8 mouse cellular contexts compared by ENCODE assay signal in genomic region chr8:123373403-123374238, GRCm38 (mm10). TPM values are rescaled to one million over a fixed set of nuclear protein-coding genes. Genes with fewer than 3 reads are reported as not detected.
A peak's percentile ranks its signal among the peaks of the same experiment; 100 is the strongest.
DNase-seq lines count a peak whose midpoint lies in the region; ATAC-seq and TF ChIP-seq lines count a peak whose summit lies in the region.

TSS of gene Tcf25 (plus strand) at chr8:123373753.

- peak; percentile 74 to 86 for ATAC-seq in hematopoietic stem cell, adult 5-6 weeks (replicated peaks in 1 of 2; ENCODE audit: insufficient read depth in 1 of 2, low FRiP score in 2 of 2, low TSS enrichment in 1 of 2, low read depth in 1 of 2, poor library complexity in 2 of 2, severe bottlenecking in 2 of 2)
- peak; percentile 93 for ATAC-seq in lung, embryonic 16.5 days (ENCODE audit: low read depth)

- peak within 1 kb of the TSS; percentile 78 to 97 for H3K4me3 ChIP-seq in MEL (ENCODE audit: control insufficient read depth in 1 of 2, insufficient read depth in 1 of 2, low read depth in 2 of 2, low read length in 2 of 2)
- peak within 1 kb of the TSS; percentile 78 for H3K4me3 ChIP-seq in cerebellum, adult 2 months (replicated peaks; ENCODE audit: insufficient read depth, low read depth, low read length)
- peak within 1 kb of the TSS; percentile 96 for H3K4me3 ChIP-seq in lung, embryonic 16.5 days (ENCODE audit: low read length)

- peak within 1 kb of the TSS; percentile 79 for H3K4me2 ChIP-seq in lung, embryonic 16.5 days (ENCODE audit: low read depth, low read length)

- peak; percentile 99 for DNase-seq in MEL (ENCODE audit: low read depth, low spot score)
- peak; percentile 96 to 97 for DNase-seq in cerebellum, adult 2 months
- DNase-seq in forelimb bud, embryonic 11.5 days (ENCODE audit: low read depth, low spot score), result peak; percentile 96
- DNase-seq in layer of hippocampus, adult 9-10 months (ENCODE audit: low spot score), result peak; percentile 87
- peak; percentile 86 for DNase-seq in ovary, postnatal 10 days (ENCODE audit: low spot score)
- DNase-seq in thymus, postnatal 10 days (ENCODE audit: low spot score in 2 of 2), result peak; percentile 95

- peaks cover 36% of the 10 kb centered on the region for H3K79me2 ChIP-seq in MEL (ENCODE audit: control insufficient read depth, insufficient read depth, low read length, poor library complexity)

- peak within 1 kb of the TSS; percentile 99 for H3K9ac ChIP-seq in MEL (ENCODE audit: control insufficient read depth, low read depth, low read length, poor library complexity, severe bottlenecking)
- peak within 1 kb of the TSS; percentile 93 for H3K9ac ChIP-seq in lung, embryonic 16.5 days (ENCODE audit: low read length)

- H3K36me3 ChIP-seq in MEL (ENCODE audit: control insufficient read depth in 1 of 2, insufficient read depth in 2 of 2, low read length in 2 of 2), result peaks cover 0 to 11% of the 10 kb centered on the region in 2 experiments; a peak in 3 of 4 replicates
- H3K36me3 ChIP-seq in lung, embryonic 16.5 days (ENCODE audit: control insufficient read depth, insufficient read depth, low read length), result peaks cover 5% of the 10 kb centered on the region; the same call in 1 of the 2 replicates

- peak; percentile 84 to 95 for TF ChIP-seq POLR2A in MEL (IDR thresholded peaks at IDR 0.05; ENCODE audit: control insufficient read depth in 1 of 2, insufficient read depth in 1 of 2, low read depth in 1 of 2, low read length in 2 of 2, poor library complexity in 1 of 2)
- TF ChIP-seq POLR2A in cerebellum, adult 2 months (IDR thresholded peaks at IDR 0.05; ENCODE audit: borderline replicate concordance, insufficient read depth, low read length), result peak; percentile 73

- H3K27me3 ChIP-seq in MEL (ENCODE audit: control insufficient read depth in 1 of 2, insufficient read depth in 2 of 2, low read length in 2 of 2), result no peaks in the 10 kb centered on the region
- no peaks in the 10 kb centered on the region for H3K27me3 ChIP-seq in cerebellum, adult 2 months (ENCODE audit: control insufficient read depth, insufficient read depth, low read length)
- no peaks in the 10 kb centered on the region for H3K27me3 ChIP-seq in lung, embryonic 16.5 days (ENCODE audit: control insufficient read depth, insufficient read depth, low read depth, low read length)

- TF ChIP-seq EP300 in MEL (IDR thresholded peaks at IDR 0.05; ENCODE audit: low read depth in 1 of 2, low read length in 2 of 2), result no peak

- TF ChIP-seq CTCF in MEL (IDR thresholded peaks at IDR 0.05 in 2 of 3, conservative IDR thresholded peaks at IDR 0.05 in 1 of 3; ENCODE audit: control insufficient read depth in 1 of 3, insufficient read depth in 1 of 3, low read depth in 2 of 3, low read length in 3 of 3, poor library complexity in 1 of 3, severe bottlenecking in 1 of 3), result peak in 2 of 3 experiments; percentile 7; a peak in 2 of 6 replicates
- peak; percentile 54 for TF ChIP-seq CTCF in cerebellum, adult 2 months (IDR thresholded peaks at IDR 0.05; ENCODE audit: borderline replicate concordance, insufficient read depth, low read depth, low read length)

- TF ChIP-seq RAD21 in MEL (IDR thresholded peaks at IDR 0.05; ENCODE audit: low read depth, low read length), result no peak

- WGBS in cerebellum, adult 2 months, result under 1% methylated on average over 75 of the region's 75 CpGs
- under 1% methylated on average over 72 of the region's 75 CpGs for WGBS in lung, embryonic 16.5 days

- H3K27ac ChIP-seq in MEL (ENCODE audit: control insufficient read depth, low read depth, low read length), result peak within 1 kb of the TSS; percentile 95
- peak within 1 kb of the TSS; percentile 93 for H3K27ac ChIP-seq in cerebellum, adult 2 months (ENCODE audit: insufficient read depth, low read length)
- H3K27ac ChIP-seq in lung, embryonic 16.5 days (ENCODE audit: low read length), result peak within 1 kb of the TSS; percentile 98

- no peaks in the 10 kb centered on the region for H3K9me3 ChIP-seq in MEL (replicated peaks; ENCODE audit: insufficient read depth, low read length)
- no peaks in the 10 kb centered on the region for H3K9me3 ChIP-seq in lung, embryonic 16.5 days (ENCODE audit: control insufficient read depth, low read length)

- H3K4me1 ChIP-seq in MEL (ENCODE audit: control insufficient read depth in 1 of 2, insufficient read depth in 2 of 2, low read length in 2 of 2), result peaks cover 0 to 15% of the 10 kb centered on the region in 2 experiments; a peak in 1 of 4 replicates
- H3K4me1 ChIP-seq in cerebellum, adult 2 months (ENCODE audit: control insufficient read depth, insufficient read depth, low read length), result peaks cover 11% of the 10 kb centered on the region; the same call in 1 of the 2 replicates
- H3K4me1 ChIP-seq in lung, embryonic 16.5 days (replicated peaks; ENCODE audit: control insufficient read depth, insufficient read depth, low read length), result peaks cover 6% of the 10 kb centered on the region

TF ChIP-seq in MEL, 35 proteins besides CTCF, POLR2A, EP300 and RAD21:
- TF ChIP-seq MAX (IDR thresholded peaks at IDR 0.05; ENCODE audit: low read length) (peak; percentile 49), GABPA (IDR thresholded peaks at IDR 0.05; ENCODE audit: low read depth, low read length) (no peak), TAL1 (IDR thresholded peaks at IDR 0.05; ENCODE audit: low read length) (no peak), TBP (IDR thresholded peaks at IDR 0.05; ENCODE audit: low read depth, low read length) (0 out of 2 replicates have a peak, but pooled peaks have one; percentile 67), MYC (IDR thresholded peaks at IDR 0.05; ENCODE audit: low read depth, low read length) (peak; percentile 9; the same call in 1 of the 2 replicates), NELFE (IDR thresholded peaks at IDR 0.05; ENCODE audit: low read depth, low read length) (peak; percentile 88), MAZ (IDR thresholded peaks at IDR 0.05; ENCODE audit: low read depth, low read length) (peak; percentile 72; the same call in 1 of the 2 replicates), MXI1 (IDR thresholded peaks at IDR 0.05; ENCODE audit: low read depth, low read length) (peak; percentile 26; the same call in 1 of the 2 replicates), HCFC1 (IDR thresholded peaks at IDR 0.05; ENCODE audit: low read depth, low read length) (peak; percentile 90), POLR2AphosphoS2 (IDR thresholded peaks at IDR 0.05; ENCODE audit: low read length) (peak; percentile 62; the same call in 1 of the 2 replicates), CHD2 (IDR thresholded peaks at IDR 0.05; ENCODE audit: low read length) (peak; percentile 96), ELF1 (IDR thresholded peaks at IDR 0.05; ENCODE audit: low read depth, low read length) (peak; percentile 92), TCF12 (IDR thresholded peaks at IDR 0.05; ENCODE audit: low read depth, low read length) (peak; percentile 52), NRF1 (IDR thresholded peaks at IDR 0.05; ENCODE audit: insufficient read depth, low read depth, low read length, poor library complexity, severe bottlenecking) (peak; percentile 84), ZNF384 (IDR thresholded peaks at IDR 0.05; ENCODE audit: low read depth, low read length) (no peak), SIN3A (IDR thresholded peaks at IDR 0.05; ENCODE audit: low read length) (peak; percentile 77; the same call in 1 of the 2 replicates), UBTF (IDR thresholded peaks at IDR 0.05; ENCODE audit: borderline replicate concordance, insufficient read depth, low read depth, low read length) (no peak), JUND (IDR thresholded peaks at IDR 0.05; ENCODE audit: low read depth, low read length) (no peak), ZMIZ1 (IDR thresholded peaks at IDR 0.05; ENCODE audit: low read depth, low read length) (peak; percentile 79)

RNA-seq across cellular contexts. Expression of gene Tcf25, which starts in this region (rescaled TPM):
- 107 TPM in 2 replicates for total RNA-seq in MEL (2012; rRNA removed)
- polyA plus RNA-seq in MEL (2012; ENCODE audit: insufficient read depth in 1 of 2, insufficient read length in 2 of 2, low read depth in 1 of 2, low replicate concordance in 2 of 2, missing spikeins in 1 of 2), result 100 to 1,000 TPM in 1 of 2 experiments, not detected in 1; 327 TPM
- polyA plus RNA-seq in cerebellum, adult 2 months (2012; rRNA removed), result 691 and 692 TPM in 2 replicates
- 126 and 245 TPM in 2 replicates for total RNA-seq in hematopoietic stem cell, adult 5-6 weeks (2017)
- 149 TPM in 2 replicates for polyA plus RNA-seq in lung, embryonic 16.5 days (2015; fragmentation: Nextera tagmentation; extraction: Ambion mirVana)

Comparison
In these comparisons a context has a peak if more than half of its experiments do, and no peak if none do; other contexts are left out.
1. Peak in every context shown above with its lines: DNase-seq, ATAC-seq, H3K4me3 ChIP-seq and H3K27ac ChIP-seq.